ENCODE assay signal across 9 mouse cellular contexts in genomic region chr6:54485973-54486569, GRCm38 (mm10). TPM values are rescaled to one million over a fixed set of nuclear protein-coding genes. Genes with fewer than 3 reads are reported as not detected.
A peak's percentile ranks its signal among the peaks of the same experiment; 100 is the strongest.
DNase-seq lines count a peak whose midpoint lies in the region; ATAC-seq and TF ChIP-seq lines count a peak whose summit lies in the region.
"Had no signal": no experiment of that assay in that cellular context is flagged by ENCODE, and none has a peak within 500 bp of the region (broad histone marks: within the 10 kb centered on the region; RNA-seq: fewer than 3 reads in every experiment).

No protein-coding gene starts in this region.

- TF ChIP-seq CTCF in layer of hippocampus, adult 2 months (conservative IDR thresholded peaks at IDR 0.05): no peak
- no peak for TF ChIP-seq CTCF in intestine, postnatal 0 days (IDR thresholded peaks at IDR 0.05; ENCODE audit: low read depth)

- peak overlapping the region; percentile 67 for H3K4me2 ChIP-seq in forebrain, embryonic 11.5 days (ENCODE audit: low read depth, low read length, severe bottlenecking)
- H3K4me2 ChIP-seq in intestine, postnatal 0 days (replicated peaks; ENCODE audit: low read depth): 0 out of 2 replicates have a peak overlapping the region, but pooled peaks have one; percentile 43
- 0 out of 2 replicates have a peak overlapping the region, but pooled peaks have one; percentile 42 for H3K4me2 ChIP-seq in neural tube, embryonic 14.5 days (ENCODE audit: low read depth, low read length)

- no peak overlapping the region for H3K4me3 ChIP-seq in layer of hippocampus, adult 2 months
- H3K4me3 ChIP-seq in forebrain, embryonic 11.5 days (ENCODE audit: low read depth, low read length): no peak overlapping the region; the same call in 1 of the 2 replicates
- no peak overlapping the region for H3K4me3 ChIP-seq in intestine, postnatal 0 days (ENCODE audit: low read depth, low read length)
- H3K4me3 ChIP-seq in neural tube, embryonic 14.5 days (ENCODE audit: low read depth, low read length): no peak overlapping the region

- H3K27ac ChIP-seq in layer of hippocampus, adult 2 months: 0 out of 2 replicates have a peak overlapping the region, but pooled peaks have one; percentile 2
- H3K27ac ChIP-seq in forebrain, embryonic 11.5 days (ENCODE audit: low read depth, low read length): no peak overlapping the region
- H3K27ac ChIP-seq in intestine, postnatal 0 days (ENCODE audit: low read depth, low read length): no peak overlapping the region
- no peak overlapping the region for H3K27ac ChIP-seq in neural tube, embryonic 14.5 days (ENCODE audit: low read depth, low read length)

- H3K36me3 ChIP-seq in forebrain, embryonic 11.5 days (ENCODE audit: control insufficient read depth, insufficient read depth, low read length): no peaks in the 10 kb centered on the region
- peaks cover 6% of the 10 kb centered on the region; the same call in 1 of the 2 replicates for H3K36me3 ChIP-seq in intestine, postnatal 0 days (ENCODE audit: control insufficient read depth, insufficient read depth)
- H3K36me3 ChIP-seq in neural tube, embryonic 14.5 days (ENCODE audit: control insufficient read depth, insufficient read depth, low read length): no peaks in the 10 kb centered on the region

- WGBS in forebrain, embryonic 11.5 days: 42% methylated on average over 6 of the region's 6 CpGs
- 47% methylated on average over 6 of the region's 6 CpGs for WGBS in intestine, postnatal 0 days
- 29% methylated on average over 6 of the region's 6 CpGs for WGBS in neural tube, embryonic 14.5 days

- no peaks in the 10 kb centered on the region for H3K9me3 ChIP-seq in forebrain, embryonic 11.5 days (ENCODE audit: control insufficient read depth, low read length)
- H3K9me3 ChIP-seq in intestine, postnatal 0 days (ENCODE audit: control insufficient read depth): no peaks in the 10 kb centered on the region
- H3K9me3 ChIP-seq in neural tube, embryonic 14.5 days (ENCODE audit: control insufficient read depth, low read length): no peaks in the 10 kb centered on the region

- no peak for DNase-seq in layer of hippocampus, adult 2 months (ENCODE audit: low spot score in 2 of 2)
- no peak for DNase-seq in layer of hippocampus, adult 9-10 months (ENCODE audit: low spot score)
- DNase-seq in forebrain, embryonic 11.5 days (ENCODE audit: low spot score): no peak
- no peak for DNase-seq in cerebellum, adult 9-10 months
- DNase-seq in spleen, postnatal 14 days (ENCODE audit: low spot score in 2 of 2): no peak
- DNase-seq: layer of hippocampus, adult 9-11 months had no signal

- no peak overlapping the region; the same call in 1 of the 2 replicates for H3K9ac ChIP-seq in forebrain, embryonic 11.5 days (ENCODE audit: low read length)
- H3K9ac ChIP-seq in intestine, postnatal 0 days (ENCODE audit: low read depth, low read length): no peak overlapping the region
- H3K9ac ChIP-seq in neural tube, embryonic 14.5 days (replicated peaks; ENCODE audit: low read depth, low read length): no peak overlapping the region

- no peaks in the 10 kb centered on the region for H3K27me3 ChIP-seq in forebrain, embryonic 11.5 days (ENCODE audit: control insufficient read depth, insufficient read depth, low read length)
- no peaks in the 10 kb centered on the region for H3K27me3 ChIP-seq in intestine, postnatal 0 days (replicated peaks; ENCODE audit: control insufficient read depth, insufficient read depth, low read length)
- H3K27me3 ChIP-seq in neural tube, embryonic 14.5 days (ENCODE audit: control insufficient read depth, insufficient read depth, low read length): no peaks in the 10 kb centered on the region

- ATAC-seq in forebrain, embryonic 11.5 days (replicated peaks; ENCODE audit: low FRiP score): peak; percentile 28; the same call in 1 of the 2 replicates
- no peak for ATAC-seq in intestine, postnatal 0 days
- ATAC-seq in neural tube, embryonic 14.5 days (ENCODE audit: low read depth): no peak
- ATAC-seq in megakaryocyte progenitor cell, adult 5-6 weeks (replicated peaks; ENCODE audit: poor library complexity): no peak

- H3K4me1 ChIP-seq in forebrain, embryonic 11.5 days (replicated peaks; ENCODE audit: control insufficient read depth, insufficient read depth, low read length): peaks cover 7% of the 10 kb centered on the region; the same call in 1 of the 2 replicates
- H3K4me1 ChIP-seq in intestine, postnatal 0 days (replicated peaks; ENCODE audit: control insufficient read depth, insufficient read depth, low read length): no peaks in the 10 kb centered on the region
- H3K4me1 ChIP-seq in neural tube, embryonic 14.5 days (ENCODE audit: control insufficient read depth, insufficient read depth, low read length): peaks cover 3% of the 10 kb centered on the region; the same call in 1 of the 2 replicates

RNA-seq across cellular contexts. Expression of gene Wipf3, which starts 56.7 kb away (rescaled TPM):
- total RNA-seq in layer of hippocampus, adult 2 months (2021): 100 to 1,000 TPM; 399 to 401 TPM
- 0.96 and 1.3 TPM in 2 replicates for polyA plus RNA-seq in forebrain, embryonic 11.5 days (2014; fragmentation: Nextera tagmentation; extraction: Ambion mirVana)
- polyA plus RNA-seq in intestine, postnatal 0 days (2015; fragmentation: Nextera tagmentation; extraction: Ambion mirVana): 4.5 and 5.7 TPM in 2 replicates
- polyA plus RNA-seq in neural tube, embryonic 14.5 days (2014; fragmentation: Nextera tagmentation; extraction: Ambion mirVana): 2.8 and 3.0 TPM in 2 replicates
- total RNA-seq in megakaryocyte progenitor cell, adult 5-6 weeks (2015): not detected in 2 replicates
- total RNA-seq in megakaryocyte progenitor cell, adult 5-6 weeks (2017): not detected in 2 replicates
